Mouse (Mus musculus) intestine, embryonic 15.5 days (tissue): Measurements from ENCODE around the gene P2ry6. TPM values are rescaled to one million over a fixed set of nuclear protein-coding genes. Genes with fewer than 3 reads are reported as not detected.

Source experiments
- ATAC-seq: fragments of 200-750 bp; cut with Nextera tagmentation; 2 replicates; pipeline ENCODE4 v1.8.0; 2017; ENCODE audit warnings: moderate TSS enrichment, moderate library complexity
- H3K27ac ChIP-seq: fragments of 300-500 bp; sonication (generic); 2 replicates; pipeline ENCODE4 v1.5.1; 2015; ENCODE audit warnings: mild to moderate bottlenecking, inconsistent platforms
- H3K27me3 ChIP-seq: fragments of 300-500 bp; sonication (generic); replicated peaks from 2 replicates; pipeline ENCODE4 v1.6.1; 2015; ENCODE audit warnings: inconsistent platforms
- H3K36me3 ChIP-seq: fragments of 300-500 bp; sonication (generic); 2 replicates; pipeline ENCODE4 v1.6.1; 2015; ENCODE audit warnings: inconsistent platforms
- H3K4me1 ChIP-seq: fragments of 300-500 bp; sonication (generic); replicated peaks from 2 replicates; pipeline ENCODE4 v1.6.1; 2015; ENCODE audit warnings: inconsistent platforms
- H3K4me2 ChIP-seq: fragments of 300-500 bp; sonication (generic); replicated peaks from 2 replicates; pipeline ENCODE4 v1.6.1; 2015; ENCODE audit warnings: mild to moderate bottlenecking, inconsistent platforms
- H3K4me3 ChIP-seq: fragments of 300-500 bp; sonication (generic); replicated peaks from 2 replicates; pipeline ENCODE4 v1.5.1; 2015; ENCODE audit warnings: inconsistent platforms
- H3K9ac ChIP-seq: fragments of 300-500 bp; sonication (generic); 2 replicates; pipeline ENCODE4 v1.6.1; 2015; ENCODE audit warnings: inconsistent platforms
- H3K9me3 ChIP-seq: fragments of 300-500 bp; sonication (generic); 2 replicates; pipeline ENCODE4 v1.6.1; 2016; ENCODE audit warnings: inconsistent platforms
- WGBS: fragments of 180-500 bp; shearing (Covaris S2); methylation state at CpG from one replicate; pipeline ENCODE4 v1.1.7; 2015; 5-methylcytosine and 5-hydroxymethylcytosine counted together
- polyA plus RNA-seq: library from polyadenylated mRNA; unstranded; fragments of >200 nt; fragmentation: Nextera tagmentation; extraction: Ambion mirVana; gene quantifications from 2 replicates; pipeline ENCODE4 v1.2.1, GENCODE M21; 2015

Gene P2ry6
- polyA plus RNA-seq, 1 experiment from 2014 or later, result 10.4 TPM

DNA sequence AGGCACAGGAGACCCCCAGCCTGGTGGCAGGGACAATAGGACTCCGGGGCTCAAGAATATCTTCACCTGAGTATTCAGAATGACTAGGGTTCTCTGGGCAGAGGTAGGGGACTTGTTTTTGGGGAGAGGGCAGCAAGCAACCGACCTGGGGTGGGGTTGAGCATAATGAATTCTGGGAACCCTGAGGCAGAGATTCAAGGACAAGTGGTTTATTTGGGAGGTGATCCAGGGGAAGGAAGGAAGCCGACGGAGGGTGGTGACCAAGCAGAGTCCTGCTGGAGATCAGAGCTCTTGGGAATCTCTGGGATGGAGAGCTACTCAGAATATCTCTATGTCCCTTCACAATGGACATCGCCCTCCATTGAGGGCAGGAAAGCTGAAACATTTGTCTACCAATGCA lies 3.7 kb upstream of the P2ry6 start:
- Histone ChIP-seq H3K36me3 (no peaks in the 10 kb centered on the region), H3K27me3 (peaks cover 8% of the 10 kb centered on the region; the same call in 1 of the 2 replicates), H3K4me1 (peaks cover 28% of the 10 kb centered on the region), H3K4me2 (no peak overlapping the region), H3K9ac (no peak overlapping the region), H3K4me3 (no peak overlapping the region), H3K27ac (no peak overlapping the region), H3K9me3 (no peaks in the 10 kb centered on the region)
- no peak for ATAC-seq
- 88% methylated on average over 5 of the region's 5 CpGs for WGBS

DNA sequence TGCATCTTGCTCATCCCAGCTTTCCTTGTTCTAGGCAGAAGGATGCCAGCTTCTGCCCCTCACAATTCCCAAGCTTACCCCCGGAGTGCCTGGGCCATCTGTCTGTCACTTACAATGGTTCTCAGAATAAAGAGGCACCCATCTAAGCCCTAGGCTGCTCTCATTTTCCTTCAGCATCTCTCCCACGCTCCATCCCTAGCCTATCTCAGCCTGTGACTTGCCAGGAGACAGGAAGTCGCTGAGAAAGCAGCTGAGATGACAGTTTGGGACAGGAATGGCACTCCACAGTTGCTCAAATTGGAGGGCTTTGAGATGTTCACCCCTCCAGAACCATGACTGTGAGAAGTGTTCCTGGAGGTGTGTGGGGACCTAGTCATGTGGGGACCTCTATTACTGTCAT lies 1.6 kb downstream of the P2ry6 start:
- peaks cover 8% of the 10 kb centered on the region; the same call in 1 of the 2 replicates for H3K27me3 ChIP-seq
- 58% methylated on average over 3 of the region's 3 CpGs for WGBS
- H3K4me2 ChIP-seq, result no peak overlapping the region
- no peak overlapping the region for H3K4me3 ChIP-seq
- no peak overlapping the region for H3K27ac ChIP-seq
- H3K9me3 ChIP-seq, result no peaks in the 10 kb centered on the region
- H3K9ac ChIP-seq, result no peak overlapping the region
- peaks cover 29% of the 10 kb centered on the region for H3K4me1 ChIP-seq
- ATAC-seq, result no peak
- H3K36me3 ChIP-seq, result no peaks in the 10 kb centered on the region

DNA sequence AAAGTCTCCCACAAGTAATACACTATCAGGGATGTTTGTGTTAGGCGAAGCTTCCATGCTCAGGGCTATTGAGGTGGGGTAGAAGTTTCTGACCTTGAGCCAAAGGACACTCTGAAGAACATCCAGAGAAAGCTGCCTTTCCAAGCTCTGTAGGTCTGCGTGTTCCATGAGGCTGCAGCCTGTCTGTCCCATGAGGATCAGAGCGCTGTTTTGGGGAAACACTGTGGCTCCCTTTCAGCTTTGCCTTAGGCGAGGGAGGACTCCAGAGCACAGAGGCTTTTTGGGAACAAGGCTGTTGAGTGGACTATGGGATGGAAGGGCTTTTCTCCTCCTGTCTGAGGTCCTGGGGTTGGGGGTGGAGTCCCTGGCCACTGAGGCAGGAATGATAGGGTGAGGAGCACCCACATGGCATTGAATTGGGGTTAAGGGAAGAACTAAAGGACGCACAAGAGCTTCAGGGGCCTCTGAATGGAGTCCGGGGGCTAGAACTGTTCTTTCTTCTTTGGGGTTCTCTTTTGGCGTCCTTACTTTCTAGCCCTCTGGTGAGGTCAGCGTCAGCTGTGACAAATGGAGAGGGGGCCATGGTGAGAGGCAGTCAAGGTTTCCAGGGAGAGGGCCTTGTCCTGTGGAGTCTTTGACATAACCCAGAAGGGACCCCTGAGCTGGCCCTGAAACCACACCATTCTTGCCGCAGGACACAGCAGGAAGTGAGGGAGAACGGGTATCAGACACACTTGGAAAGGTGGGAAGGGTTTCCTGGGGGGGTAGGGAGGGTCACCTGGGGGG lies 5.4 kb downstream of the P2ry6 start:
- Histone ChIP-seq H3K9ac (no peak overlapping the region), H3K4me3 (no peak overlapping the region), H3K4me1 (peaks cover 27% of the 10 kb centered on the region), H3K4me2 (no peak overlapping the region), H3K27ac (no peak overlapping the region), H3K36me3 (no peaks in the 10 kb centered on the region), H3K27me3 (peaks cover 3% of the 10 kb centered on the region; the same call in 1 of the 2 replicates), H3K9me3 (no peaks in the 10 kb centered on the region)
- 74% methylated on average over 10 of the region's 10 CpGs for WGBS
- no peak for ATAC-seq

DNA sequence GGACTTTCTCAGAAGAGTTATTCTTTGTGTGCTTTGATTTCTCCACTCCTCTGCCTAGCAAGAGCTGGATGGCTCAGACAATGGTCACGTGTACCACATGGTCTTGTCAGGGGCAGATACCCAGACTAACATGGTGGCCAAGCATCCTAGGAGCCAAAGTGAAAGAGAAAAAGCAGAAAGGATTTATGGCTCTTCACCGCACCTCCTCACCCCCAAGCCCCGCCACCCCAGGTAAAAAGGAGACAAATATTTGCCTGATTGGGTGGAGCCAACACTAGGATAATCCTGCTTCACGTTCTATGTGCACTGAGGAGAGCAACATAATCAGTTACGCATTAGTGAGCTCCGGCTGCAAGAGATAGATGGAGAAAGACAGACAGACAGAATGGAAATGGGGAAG lies 6.1 kb downstream of the P2ry6 start:
- Histone ChIP-seq H3K36me3 (no peaks in the 10 kb centered on the region), H3K4me2 (no peak overlapping the region), H3K9ac (no peak overlapping the region), H3K27ac (no peak overlapping the region), H3K4me3 (no peak overlapping the region), H3K27me3 (no peaks in the 10 kb centered on the region; the same call in 1 of the 2 replicates), H3K4me1 (peaks cover 22% of the 10 kb centered on the region), H3K9me3 (no peaks in the 10 kb centered on the region)
- ATAC-seq, result no peak
- WGBS, result 70% methylated on average over 6 of the region's 6 CpGs

DNA sequence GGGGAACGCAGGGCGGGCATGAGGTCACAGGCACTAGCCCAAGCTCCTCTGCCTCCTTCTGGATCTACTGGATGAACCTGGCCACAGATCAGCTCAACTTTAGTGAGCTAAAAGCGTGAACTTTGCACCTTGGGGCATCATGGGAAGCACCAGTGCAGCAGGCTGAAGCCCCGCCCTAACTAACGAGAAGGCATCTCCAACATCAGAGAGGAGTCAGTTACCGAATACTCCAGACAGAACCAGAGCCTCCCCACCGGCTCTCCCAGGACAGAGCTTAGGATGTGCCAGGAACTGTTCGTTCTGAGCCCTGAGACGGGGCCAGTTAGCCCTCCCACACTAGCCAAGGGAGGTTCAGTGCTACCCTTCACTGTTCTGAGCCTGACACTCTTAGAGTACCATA lies 6.6 kb downstream of the P2ry6 start:
- Histone ChIP-seq H3K4me2 (no peak overlapping the region), H3K27me3 (no peaks in the 10 kb centered on the region; the same call in 1 of the 2 replicates), H3K9ac (no peak overlapping the region), H3K27ac (no peak overlapping the region), H3K36me3 (no peaks in the 10 kb centered on the region), H3K4me1 (peaks cover 20% of the 10 kb centered on the region; the same call in 1 of the 2 replicates), H3K9me3 (no peaks in the 10 kb centered on the region), H3K4me3 (no peak overlapping the region)
- peak; percentile 48 for ATAC-seq
- WGBS, result 68% methylated on average over 9 of the region's 9 CpGs

DNA sequence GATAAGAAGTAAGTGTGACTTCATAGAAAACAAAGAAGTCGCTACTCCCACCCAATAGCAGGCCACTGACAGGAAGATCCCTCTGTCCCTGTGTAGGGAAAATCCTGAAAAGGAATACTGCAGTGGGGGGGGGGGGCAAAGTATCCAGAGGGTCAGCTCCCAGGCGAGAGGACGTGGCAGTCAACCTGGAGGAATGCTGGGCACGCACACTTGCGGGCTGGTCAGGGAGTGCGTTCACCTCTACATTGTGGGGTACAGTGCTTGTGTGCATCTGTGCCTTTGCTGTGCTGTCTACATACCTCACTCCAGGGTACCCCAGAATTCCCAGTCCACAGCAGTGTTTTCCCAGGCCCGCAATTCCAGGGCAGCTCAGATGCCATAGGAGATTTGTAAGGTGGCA lies 8.4 kb downstream of the P2ry6 start:
- Histone ChIP-seq H3K9ac (no peak overlapping the region), H3K36me3 (no peaks in the 10 kb centered on the region), H3K9me3 (no peaks in the 10 kb centered on the region), H3K4me3 (no peak overlapping the region), H3K27ac (no peak overlapping the region; the same call in 1 of the 2 replicates), H3K4me1 (peaks cover 20% of the 10 kb centered on the region; the same call in 1 of the 2 replicates), H3K27me3 (no peaks in the 10 kb centered on the region), H3K4me2 (no peak overlapping the region)
- no peak for ATAC-seq
- WGBS, result 87% methylated on average over 7 of the region's 7 CpGs

DNA sequence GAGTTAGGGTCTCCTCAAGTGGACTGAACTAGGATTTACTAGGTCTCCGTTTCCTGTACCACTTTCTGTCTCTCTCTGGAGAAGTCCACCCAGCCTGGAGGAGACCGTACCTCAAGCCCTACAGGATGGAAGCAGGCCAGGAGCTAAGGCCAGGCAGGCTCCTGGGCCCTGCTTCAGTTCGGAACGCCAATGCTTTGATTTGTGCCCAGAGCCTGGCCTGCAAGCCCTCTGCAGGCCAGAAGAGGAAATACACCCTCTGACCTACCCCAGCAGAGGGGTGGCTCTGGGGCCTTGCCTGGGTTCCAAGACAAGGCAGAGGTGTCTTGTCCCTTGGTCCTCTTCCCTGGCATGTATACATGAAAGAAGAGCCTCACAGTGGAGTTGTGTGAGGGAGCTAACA lies 9.4 kb downstream of the P2ry6 start:
- Histone ChIP-seq H3K4me3 (no peak overlapping the region), H3K4me1 (peaks cover 18% of the 10 kb centered on the region; the same call in 1 of the 2 replicates), H3K9ac (no peak overlapping the region), H3K27me3 (no peaks in the 10 kb centered on the region), H3K4me2 (no peak overlapping the region), H3K9me3 (no peaks in the 10 kb centered on the region), H3K27ac (no peak overlapping the region), H3K36me3 (no peaks in the 10 kb centered on the region)
- 0 out of 2 replicates have a peak, but pooled peaks have one; percentile 26 for ATAC-seq
- 31% methylated on average over 4 of the region's 4 CpGs for WGBS

DNA sequence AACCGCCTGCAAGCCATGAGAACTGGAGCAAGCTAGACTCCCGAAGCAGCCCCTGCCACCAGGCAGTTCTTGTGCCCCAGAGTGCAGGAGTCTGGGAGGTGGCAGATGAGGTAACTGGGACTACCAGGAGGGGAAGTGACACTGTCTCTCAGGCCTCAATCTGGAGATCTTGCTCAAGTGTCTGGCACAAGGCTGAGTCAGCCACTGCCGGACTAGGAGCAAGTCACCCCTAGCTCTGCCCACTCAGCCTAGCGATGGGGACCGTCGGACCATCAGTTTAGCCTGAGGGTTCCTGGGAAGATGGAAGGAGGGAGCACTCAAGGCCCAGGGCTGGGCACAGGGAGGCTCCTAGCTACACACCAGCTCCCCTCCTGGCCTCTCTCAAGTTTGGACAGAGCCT lies 10.2 kb downstream of the P2ry6 start:
- Histone ChIP-seq H3K36me3 (no peaks in the 10 kb centered on the region), H3K9ac (no peak overlapping the region), H3K9me3 (no peaks in the 10 kb centered on the region), H3K27ac (no peak overlapping the region), H3K4me1 (0 out of 2 replicates have a peak, but pooled peaks cover 12% of the 10 kb centered on the region), H3K27me3 (no peaks in the 10 kb centered on the region), H3K4me3 (no peak overlapping the region), H3K4me2 (no peak overlapping the region)
- ATAC-seq, result no peak
- 83% methylated on average over 6 of the region's 6 CpGs for WGBS

DNA sequence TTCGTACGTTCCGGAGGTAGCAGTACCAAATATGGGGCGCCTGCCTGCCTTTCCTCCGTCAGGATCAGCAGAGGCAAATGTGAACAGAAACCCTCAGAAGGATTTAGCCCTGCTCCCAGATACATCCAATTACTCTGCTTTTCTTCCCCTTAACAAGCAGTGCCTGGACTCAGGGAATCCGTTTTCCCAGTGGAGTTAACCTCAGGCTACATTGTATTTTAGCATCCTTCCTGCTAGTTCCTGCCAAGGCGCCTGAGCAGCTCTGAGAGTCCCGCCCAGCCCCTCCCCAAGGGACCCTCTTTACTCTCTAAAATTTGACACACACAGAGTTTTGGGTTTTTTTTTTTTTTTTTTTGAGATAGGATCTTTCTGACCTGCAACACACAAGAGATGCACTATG lies 11.1 kb downstream of the P2ry6 start:
- H3K27me3 ChIP-seq, result no peaks in the 10 kb centered on the region
- 0 out of 2 replicates have a peak, but pooled peaks cover 12% of the 10 kb centered on the region for H3K4me1 ChIP-seq
- no peak overlapping the region for H3K9ac ChIP-seq
- H3K27ac ChIP-seq, result no peak overlapping the region
- H3K4me3 ChIP-seq, result no peak overlapping the region
- no peaks in the 10 kb centered on the region for H3K36me3 ChIP-seq
- 76% methylated on average over 8 of the region's 8 CpGs for WGBS
- H3K9me3 ChIP-seq, result no peaks in the 10 kb centered on the region
- no peak for ATAC-seq
- H3K4me2 ChIP-seq, result no peak overlapping the region

DNA sequence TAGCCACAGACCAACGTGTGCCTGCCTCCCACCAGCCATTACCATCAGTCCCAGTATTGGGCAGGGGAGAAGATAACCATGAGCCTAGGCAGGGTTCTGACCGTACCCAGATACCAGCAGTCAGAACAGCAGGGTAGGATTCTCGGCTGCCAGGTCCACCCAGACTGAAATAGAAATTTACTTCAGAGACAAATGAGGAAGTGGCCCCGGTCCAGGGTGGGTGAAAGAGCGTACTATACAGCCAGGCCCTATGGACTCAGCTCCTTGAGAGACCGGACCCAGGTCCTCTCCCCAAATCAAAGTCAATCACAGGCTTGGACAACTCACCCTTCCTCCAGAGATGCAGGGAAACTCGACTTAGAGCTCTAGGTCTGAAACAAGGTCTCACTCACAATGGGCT lies 13.3 kb downstream of the P2ry6 start:
- WGBS, result 70% methylated on average over 7 of the region's 7 CpGs
- Histone ChIP-seq H3K4me3 (no peak overlapping the region), H3K9me3 (no peaks in the 10 kb centered on the region), H3K27ac (no peak overlapping the region), H3K9ac (no peak overlapping the region), H3K27me3 (no peaks in the 10 kb centered on the region), H3K4me1 (0 out of 2 replicates have a peak, but pooled peaks cover 4% of the 10 kb centered on the region), H3K4me2 (no peak overlapping the region), H3K36me3 (no peaks in the 10 kb centered on the region)
- ATAC-seq, result no peak

DNA sequence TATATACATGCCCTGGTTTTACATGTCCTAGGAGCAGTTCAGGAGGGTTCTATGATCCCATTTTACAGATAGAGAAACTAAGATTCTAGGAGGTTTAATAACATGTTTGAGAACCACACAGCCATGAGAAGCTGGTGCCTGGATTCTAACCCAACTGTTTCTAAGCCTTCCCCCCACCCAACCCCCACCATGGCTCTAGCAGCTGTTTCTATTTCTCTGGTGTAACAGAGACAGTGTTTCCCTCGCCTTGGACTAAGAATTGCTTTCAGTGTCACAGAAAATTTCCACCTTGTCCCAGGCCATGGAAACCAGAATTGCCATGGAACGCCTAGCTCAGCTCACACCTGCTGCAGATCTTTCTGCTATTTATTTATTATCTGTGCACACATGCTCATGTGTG lies 14.0 kb downstream of the P2ry6 start:
- WGBS, result 72% methylated on average over 2 of the region's 2 CpGs
- Histone ChIP-seq H3K27ac (no peak overlapping the region), H3K9me3 (no peaks in the 10 kb centered on the region), H3K36me3 (no peaks in the 10 kb centered on the region), H3K4me2 (no peak overlapping the region), H3K9ac (no peak overlapping the region), H3K27me3 (no peaks in the 10 kb centered on the region), H3K4me3 (no peak overlapping the region), H3K4me1 (0 out of 2 replicates have a peak, but pooled peaks cover 4% of the 10 kb centered on the region)
- ATAC-seq, result no peak

DNA sequence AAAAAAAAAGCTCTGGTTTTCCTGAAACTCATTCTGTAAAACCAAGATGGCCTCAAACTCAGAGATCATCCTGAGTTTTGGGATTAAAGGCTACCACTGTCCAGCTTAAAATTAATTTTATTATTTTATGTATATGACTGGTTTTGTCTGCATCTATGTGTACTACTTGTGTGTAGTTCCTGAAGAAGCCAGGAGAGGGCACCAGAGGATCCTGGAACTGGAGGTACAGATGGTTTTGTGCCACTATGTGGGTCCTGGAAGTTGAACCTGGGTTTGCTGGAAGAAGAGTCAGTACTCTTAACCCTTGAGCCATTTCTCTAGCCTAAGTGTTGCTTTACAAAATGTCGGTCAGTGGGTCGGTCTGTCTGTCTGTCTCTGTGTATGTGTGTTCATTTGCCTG lies 16.0 kb downstream of the P2ry6 start:
- no peak overlapping the region for H3K4me2 ChIP-seq
- H3K36me3 ChIP-seq, result no peaks in the 10 kb centered on the region
- no peaks in the 10 kb centered on the region for H3K9me3 ChIP-seq
- WGBS, result 83% methylated on average over 2 of the region's 2 CpGs
- H3K4me1 ChIP-seq, result no peaks in the 10 kb centered on the region
- no peak overlapping the region for H3K9ac ChIP-seq
- ATAC-seq, result no peak
- no peaks in the 10 kb centered on the region for H3K27me3 ChIP-seq
- no peak overlapping the region for H3K27ac ChIP-seq
- H3K4me3 ChIP-seq, result no peak overlapping the region

DNA sequence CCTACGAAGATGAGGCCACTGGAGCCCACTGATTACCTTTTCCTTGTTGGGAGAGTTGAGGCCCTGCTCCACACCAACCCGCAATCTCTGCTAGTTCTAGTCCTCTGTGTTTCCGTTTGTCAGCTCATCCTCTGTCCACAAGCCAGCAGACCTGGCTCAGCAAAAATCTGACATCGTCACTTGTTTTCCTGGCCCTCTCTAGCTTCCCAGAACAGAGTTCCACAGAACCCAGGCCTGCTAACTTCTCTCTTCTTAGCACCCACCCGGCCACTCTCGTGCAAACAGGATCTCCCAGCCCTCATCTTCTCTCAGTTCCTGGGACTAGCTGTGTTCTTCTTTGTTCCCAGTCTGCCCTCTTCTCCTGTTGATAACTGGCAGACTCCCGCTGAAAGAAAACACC lies 21.8 kb downstream of the P2ry6 start:
- no peak overlapping the region for H3K4me2 ChIP-seq
- H3K9ac ChIP-seq, result no peak overlapping the region
- ATAC-seq, result no peak
- H3K27ac ChIP-seq, result no peak overlapping the region
- H3K4me1 ChIP-seq, result peaks cover 20% of the 10 kb centered on the region
- H3K27me3 ChIP-seq, result no peaks in the 10 kb centered on the region
- WGBS, result 72% methylated on average over 7 of the region's 7 CpGs
- no peaks in the 10 kb centered on the region for H3K36me3 ChIP-seq
- no peak overlapping the region for H3K4me3 ChIP-seq
- H3K9me3 ChIP-seq, result no peaks in the 10 kb centered on the region
